Mouse (Mus musculus) frontal cortex, postnatal 25 days (tissue): Measurements from ENCODE around the gene Traf1.

ENCODE experiments used
- DNase-seq, 2 experiments: peaks; one replicate each; pipeline ENCODE4 v3.0.0; 2022; ENCODE audit warnings: low spot score in 2 of 2

Gene Traf1

GRCm38 (mm10) chr2:34966243-34966934 is 4.8 kb upstream of the Traf1 start:
- DNase-seq, result no peak

GRCm38 (mm10) chr2:34965806-34966205 is 4.2 kb upstream of the Traf1 start:
- no peak for DNase-seq

- DNase-seq, result no peak
Measured at GRCm38 (mm10) chr2:34965293-34965692, 3.7 kb upstream of the Traf1 start.

GRCm38 (mm10) chr2:34964651-34965050 is 3.1 kb upstream of the Traf1 start:
- no peak for DNase-seq

- DNase-seq, result no peak
Measured at GRCm38 (mm10) chr2:34964230-34964629, 2.7 kb upstream of the Traf1 start.

- no peak for DNase-seq
Measured at GRCm38 (mm10) chr2:34963371-34963956, 1.9 kb upstream of the Traf1 start.

GRCm38 (mm10) chr2:34962893-34963292 is 1.3 kb upstream of the Traf1 start:
- DNase-seq, result no peak

GRCm38 (mm10) chr2:34962211-34962610 is 639 bp upstream of the Traf1 start:
- no peak for DNase-seq

GRCm38 (mm10) chr2:34960966-34961365 is 606 bp downstream of the Traf1 start:
- DNase-seq, result no peak

GRCm38 (mm10) chr2:34960466-34960865 is 1.1 kb downstream of the Traf1 start:
- DNase-seq, result no peak

- DNase-seq, result no peak
Measured at GRCm38 (mm10) chr2:34958582-34958981, 3.0 kb downstream of the Traf1 start.

- no peak for DNase-seq
Measured at GRCm38 (mm10) chr2:34958036-34958435, 3.5 kb downstream of the Traf1 start.

- no peak for DNase-seq
Measured at GRCm38 (mm10) chr2:34957405-34957804, 4.2 kb downstream of the Traf1 start.

- no peak for DNase-seq
Measured at GRCm38 (mm10) chr2:34956941-34957340, 4.6 kb downstream of the Traf1 start.

- no peak for DNase-seq
Measured at GRCm38 (mm10) chr2:34954344-34954743, 7.2 kb downstream of the Traf1 start.

GRCm38 (mm10) chr2:34953547-34954116 is 7.9 kb downstream of the Traf1 start:
- DNase-seq, result no peak

- DNase-seq, result no peak
Measured at GRCm38 (mm10) chr2:34953018-34953417, 8.6 kb downstream of the Traf1 start.

- DNase-seq, result no peak
Measured at GRCm38 (mm10) chr2:34951469-34951868, 10.1 kb downstream of the Traf1 start.

- no peak for DNase-seq
Measured at GRCm38 (mm10) chr2:34948622-34949021, 12.9 kb downstream of the Traf1 start.

- no peak for DNase-seq
Measured at GRCm38 (mm10) chr2:34946046-34946445, 15.5 kb downstream of the Traf1 start.

- no peak for DNase-seq
Measured at GRCm38 (mm10) chr2:34945580-34945979, 16.0 kb downstream of the Traf1 start.

- no peak for DNase-seq
Measured at GRCm38 (mm10) chr2:34944761-34945160, 16.8 kb downstream of the Traf1 start.

- DNase-seq, result no peak
Measured at GRCm38 (mm10) chr2:34943556-34944120, 17.9 kb downstream of the Traf1 start.
